Mouse (Mus musculus) erythroblast, embryonic 14.5 days (primary cell): ENCODE data around the gene Syt13.

Experiments
- GATA1 ChIP-seq: IDR thresholded peaks from 2 replicates; pipeline ENCODE4 v1.6.1; 2012; ENCODE audit warnings: low read length, inconsistent platforms, mixed read lengths
- TAL1 ChIP-seq: IDR thresholded peaks from 3 replicates; pipeline ENCODE4 v1.6.1; 2012; ENCODE audit warnings: low read length, inconsistent platforms, mixed read lengths

GRCm38 (mm10) chr2:92944356-92944755 is 29.5 kb downstream of the Syt13 start:
- TF ChIP-seq TAL1 (no peak), GATA1 (no peak)
